Mouse (Mus musculus) intestine, embryonic 16.5 days (tissue): Measurements from ENCODE around the gene Sesn1. TPM values are rescaled to one million over a fixed set of nuclear protein-coding genes. Genes with fewer than 3 reads are reported as not detected.
"Not testable (repeated sequence)": the region's sequence is repeated elsewhere in the genome, so short reads cannot be mapped to it uniquely, and the experiment has no call there.

Experiments used
- ATAC-seq: fragments of 200-750 bp; cut with Nextera tagmentation; 2 replicates; pipeline ENCODE4 v1.8.0; 2017; ENCODE audit warnings: moderate TSS enrichment, moderate library complexity
- H3K27ac ChIP-seq: fragments of 300-500 bp; sonication (generic); 2 replicates; pipeline ENCODE4 v1.5.1; 2014; ENCODE audit warnings: mild to moderate bottlenecking, low read length
- H3K27me3 ChIP-seq: fragments of 300-500 bp; sonication (generic); replicated peaks from 2 replicates; pipeline ENCODE4 v1.6.1; 2014; ENCODE audit warnings: low read length, control low read depth, mixed read lengths; ENCODE audit not compliant: control insufficient read depth, insufficient read depth
- H3K36me3 ChIP-seq: fragments of 300-500 bp; sonication (generic); 2 replicates; pipeline ENCODE4 v1.6.1; 2014; ENCODE audit warnings: low read length, control low read depth; ENCODE audit not compliant: control insufficient read depth, insufficient read depth
- H3K4me1 ChIP-seq: fragments of 300-500 bp; sonication (generic); 2 replicates; pipeline ENCODE4 v1.6.1; 2014; ENCODE audit warnings: low read length, control low read depth, mixed read lengths; ENCODE audit not compliant: control insufficient read depth, insufficient read depth
- H3K4me2 ChIP-seq: fragments of 300-500 bp; sonication (generic); 2 replicates; pipeline ENCODE4 v1.6.1; 2014; ENCODE audit warnings: low read depth, low read length, control low read depth
- H3K4me3 ChIP-seq: fragments of 300-500 bp; sonication (generic); 2 replicates; pipeline ENCODE4 v1.5.1; 2014; ENCODE audit warnings: mild to moderate bottlenecking, low read length
- H3K9ac ChIP-seq: fragments of 300-500 bp; sonication (generic); 2 replicates; pipeline ENCODE4 v1.6.1; 2014; ENCODE audit warnings: low read depth, low read length
- H3K9me3 ChIP-seq: fragments of 300-500 bp; sonication (generic); 2 replicates; pipeline ENCODE4 v1.6.1; 2016; ENCODE audit warnings: low read length, control low read depth; ENCODE audit not compliant: control insufficient read depth
- WGBS: fragments of 180-500 bp; shearing (Covaris S2); extraction: QIAGEN DNeasy Blood & Tissue Kit; methylation state at CpG from one replicate; pipeline ENCODE4 v1.1.7; 2014; 5-methylcytosine and 5-hydroxymethylcytosine counted together
- polyA plus RNA-seq: library from polyadenylated mRNA; unstranded; fragments of >200 nt; fragmentation: Nextera tagmentation; extraction: Ambion mirVana; gene quantifications from 2 replicates; pipeline ENCODE4 v1.2.1, GENCODE M21; 2015

Gene Sesn1
- polyA plus RNA-seq, 1 experiment from 2014 or later = 28.3 TPM

GRCm38 (mm10) chr10:41818733-41819070, 9.0 kb downstream of the Sesn1 start:
- not testable (repeated sequence) for H3K4me3 ChIP-seq, H3K4me2 ChIP-seq, H3K27me3 ChIP-seq, H3K27ac ChIP-seq, H3K4me1 ChIP-seq, H3K9me3 ChIP-seq, ATAC-seq, H3K9ac ChIP-seq, H3K36me3 ChIP-seq
- WGBS = 88% methylated on average over 6 of the region's 6 CpGs

GRCm38 (mm10) chr10:41819307-41819706, 9.6 kb downstream of the Sesn1 start:
- no peak for ATAC-seq
- H3K9me3 ChIP-seq = no peaks in the 10 kb centered on the region
- WGBS = 73% methylated on average over 3 of the region's 3 CpGs
- no peak overlapping the region for H3K4me2 ChIP-seq
- H3K36me3 ChIP-seq = no peaks in the 10 kb centered on the region
- no peak overlapping the region for H3K4me3 ChIP-seq
- H3K9ac ChIP-seq = no peak overlapping the region
- H3K27ac ChIP-seq = no peak overlapping the region
- no peaks in the 10 kb centered on the region for H3K27me3 ChIP-seq
- H3K4me1 ChIP-seq = 0 out of 2 replicates have a peak, but pooled peaks cover 3% of the 10 kb centered on the region

GRCm38 (mm10) chr10:41820401-41820800, 10.7 kb downstream of the Sesn1 start:
- Histone ChIP-seq H3K36me3 (no peaks in the 10 kb centered on the region), H3K9ac (no peak overlapping the region), H3K4me2 (no peak overlapping the region), H3K27me3 (no peaks in the 10 kb centered on the region), H3K4me3 (no peak overlapping the region), H3K27ac (no peak overlapping the region), H3K9me3 (no peaks in the 10 kb centered on the region), H3K4me1 (0 out of 2 replicates have a peak, but pooled peaks cover 3% of the 10 kb centered on the region)
- no peak for ATAC-seq
- WGBS = 94% methylated on average over 5 of the region's 5 CpGs

- Histone ChIP-seq H3K9ac (no peak overlapping the region), H3K27ac (no peak overlapping the region), H3K4me1 (0 out of 2 replicates have a peak, but pooled peaks cover 3% of the 10 kb centered on the region), H3K36me3 (no peaks in the 10 kb centered on the region), H3K4me3 (no peak overlapping the region), H3K4me2 (no peak overlapping the region), H3K27me3 (no peaks in the 10 kb centered on the region), H3K9me3 (no peaks in the 10 kb centered on the region)
- peak; percentile 67 for ATAC-seq
- 85% methylated on average over 6 of the region's 6 CpGs for WGBS
Measured at GRCm38 (mm10) chr10:41821171-41821570, 11.4 kb downstream of the Sesn1 start.

- Histone ChIP-seq H3K36me3 (no peaks in the 10 kb centered on the region), H3K9me3 (no peaks in the 10 kb centered on the region), H3K4me3 (no peak overlapping the region), H3K27ac (no peak overlapping the region), H3K27me3 (no peaks in the 10 kb centered on the region), H3K9ac (no peak overlapping the region), H3K4me2 (no peak overlapping the region), H3K4me1 (peaks cover 8% of the 10 kb centered on the region; the same call in 1 of the 2 replicates)
- no peak for ATAC-seq
- 77% methylated on average over 5 of the region's 5 CpGs for WGBS
Measured at GRCm38 (mm10) chr10:41822573-41823281, 13.0 kb downstream of the Sesn1 start.

- 87% methylated on average over 3 of the region's 4 CpGs for WGBS
- H3K4me2 ChIP-seq, H3K9me3 ChIP-seq, H3K27me3 ChIP-seq, H3K9ac ChIP-seq, H3K36me3 ChIP-seq, H3K4me3 ChIP-seq, ATAC-seq, H3K4me1 ChIP-seq, H3K27ac ChIP-seq: not testable (repeated sequence)
Measured at GRCm38 (mm10) chr10:41823282-41823675, 13.5 kb downstream of the Sesn1 start.

GRCm38 (mm10) chr10:41823916-41824315, 14.2 kb downstream of the Sesn1 start:
- no peak for ATAC-seq
- Histone ChIP-seq H3K4me3 (no peak overlapping the region), H3K4me1 (peaks cover 8% of the 10 kb centered on the region; the same call in 1 of the 2 replicates), H3K36me3 (no peaks in the 10 kb centered on the region), H3K27me3 (no peaks in the 10 kb centered on the region), H3K27ac (no peak overlapping the region), H3K9me3 (no peaks in the 10 kb centered on the region), H3K4me2 (no peak overlapping the region), H3K9ac (no peak overlapping the region)
- WGBS = 65% methylated on average over 4 of the region's 4 CpGs

- Histone ChIP-seq H3K9me3 (no peaks in the 10 kb centered on the region), H3K27ac (no peak overlapping the region), H3K9ac (no peak overlapping the region), H3K4me1 (peaks cover 8% of the 10 kb centered on the region; the same call in 1 of the 2 replicates), H3K36me3 (no peaks in the 10 kb centered on the region), H3K4me2 (no peak overlapping the region), H3K4me3 (no peak overlapping the region), H3K27me3 (no peaks in the 10 kb centered on the region)
- 88% methylated on average over 10 of the region's 10 CpGs for WGBS
- ATAC-seq = no peak
Measured at GRCm38 (mm10) chr10:41825041-41825440, 15.3 kb downstream of the Sesn1 start.

GRCm38 (mm10) chr10:41825996-41826395, 16.3 kb downstream of the Sesn1 start:
- H3K27me3 ChIP-seq = no peaks in the 10 kb centered on the region
- H3K4me1 ChIP-seq = peaks cover 8% of the 10 kb centered on the region; the same call in 1 of the 2 replicates
- WGBS = 89% methylated on average over 4 of the region's 4 CpGs
- H3K36me3 ChIP-seq = no peaks in the 10 kb centered on the region
- no peak overlapping the region for H3K4me2 ChIP-seq
- no peaks in the 10 kb centered on the region for H3K9me3 ChIP-seq
- no peak overlapping the region for H3K27ac ChIP-seq
- H3K9ac ChIP-seq = no peak overlapping the region
- ATAC-seq = no peak
- H3K4me3 ChIP-seq = no peak overlapping the region
